Mouse (Mus musculus) forebrain, embryonic 12.5 days (tissue): ENCODE data around the gene Atxn7l1. TPM values are rescaled to one million over a fixed set of nuclear protein-coding genes. Genes with fewer than 3 reads are reported as not detected.

ENCODE experiments used
- ATAC-seq: fragments of 200-750 bp; cut with Nextera tagmentation; 2 replicates; pipeline ENCODE4 v1.8.0; 2017; ENCODE audit warnings: moderate TSS enrichment; ENCODE audit not compliant: low FRiP score
- H3K27ac ChIP-seq: fragments of 300-500 bp; sonication (generic); 2 replicates; pipeline ENCODE4 v1.5.1; 2016; ENCODE audit warnings: mild to moderate bottlenecking
- H3K27me3 ChIP-seq: fragments of 300-500 bp; sonication (generic); 2 replicates; pipeline ENCODE4 v1.6.1; 2016; ENCODE audit warnings: mild to moderate bottlenecking
- H3K36me3 ChIP-seq: fragments of 300-500 bp; sonication (generic); replicated peaks from 2 replicates; pipeline ENCODE4 v1.6.1; 2016; ENCODE audit warnings: mild to moderate bottlenecking
- H3K4me1 ChIP-seq: fragments of 300-500 bp; sonication (generic); 2 replicates; pipeline ENCODE4 v1.6.1; 2016
- H3K4me2 ChIP-seq: fragments of 300-500 bp; sonication (generic); 2 replicates; pipeline ENCODE4 v1.6.1; 2016; ENCODE audit warnings: mild to moderate bottlenecking, moderate library complexity
- H3K4me3 ChIP-seq: fragments of 300-500 bp; sonication (generic); replicated peaks from 2 replicates; pipeline ENCODE4 v1.5.1; 2016; ENCODE audit warnings: mild to moderate bottlenecking
- H3K9ac ChIP-seq: fragments of 300-500 bp; sonication (generic); 2 replicates; pipeline ENCODE4 v1.6.1; 2016; ENCODE audit warnings: mild to moderate bottlenecking
- H3K9me3 ChIP-seq: fragments of 300-500 bp; sonication (generic); 2 replicates; pipeline ENCODE4 v1.6.1; 2016
- WGBS: fragments of 180-500 bp; shearing (Covaris S2); methylation state at CpG from one replicate; pipeline ENCODE4 v1.1.7; 2016; 5-methylcytosine and 5-hydroxymethylcytosine counted together
- polyA plus RNA-seq: library from polyadenylated mRNA; unstranded; fragments of >200 nt; fragmentation: Nextera tagmentation; extraction: Ambion mirVana; gene quantifications from 2 replicates; pipeline ENCODE4 v1.2.1, GENCODE M21; 2016

Gene Atxn7l1
- polyA plus RNA-seq, 1 experiment from 2014 or later: 12.8 TPM

- Histone ChIP-seq H3K4me1 (peaks cover 30% of the 10 kb centered on the region), H3K9me3 (no peaks in the 10 kb centered on the region), H3K27ac (no peak overlapping the region), H3K9ac (no peak overlapping the region), H3K4me2 (no peak overlapping the region), H3K4me3 (no peak overlapping the region), H3K36me3 (no peaks in the 10 kb centered on the region), H3K27me3 (peaks cover 9% of the 10 kb centered on the region; the same call in 1 of the 2 replicates)
- ATAC-seq: no peak
- 78% methylated on average over 7 of the region's 7 CpGs for WGBS
Measured at GRCm38 (mm10) chr12:33174171-33174570, 26.7 kb downstream of the Atxn7l1 start.

GRCm38 (mm10) chr12:33174675-33175357 is 27.3 kb downstream of the Atxn7l1 start:
- no peak overlapping the region for H3K4me3 ChIP-seq
- WGBS: 72% methylated on average over 10 of the region's 10 CpGs
- ATAC-seq: no peak
- H3K9me3 ChIP-seq: no peaks in the 10 kb centered on the region
- peaks cover 30% of the 10 kb centered on the region for H3K4me1 ChIP-seq
- peaks cover 9% of the 10 kb centered on the region; the same call in 1 of the 2 replicates for H3K27me3 ChIP-seq
- H3K9ac ChIP-seq: no peak overlapping the region
- no peaks in the 10 kb centered on the region for H3K36me3 ChIP-seq
- no peak overlapping the region for H3K27ac ChIP-seq
- no peak overlapping the region for H3K4me2 ChIP-seq

DNA sequence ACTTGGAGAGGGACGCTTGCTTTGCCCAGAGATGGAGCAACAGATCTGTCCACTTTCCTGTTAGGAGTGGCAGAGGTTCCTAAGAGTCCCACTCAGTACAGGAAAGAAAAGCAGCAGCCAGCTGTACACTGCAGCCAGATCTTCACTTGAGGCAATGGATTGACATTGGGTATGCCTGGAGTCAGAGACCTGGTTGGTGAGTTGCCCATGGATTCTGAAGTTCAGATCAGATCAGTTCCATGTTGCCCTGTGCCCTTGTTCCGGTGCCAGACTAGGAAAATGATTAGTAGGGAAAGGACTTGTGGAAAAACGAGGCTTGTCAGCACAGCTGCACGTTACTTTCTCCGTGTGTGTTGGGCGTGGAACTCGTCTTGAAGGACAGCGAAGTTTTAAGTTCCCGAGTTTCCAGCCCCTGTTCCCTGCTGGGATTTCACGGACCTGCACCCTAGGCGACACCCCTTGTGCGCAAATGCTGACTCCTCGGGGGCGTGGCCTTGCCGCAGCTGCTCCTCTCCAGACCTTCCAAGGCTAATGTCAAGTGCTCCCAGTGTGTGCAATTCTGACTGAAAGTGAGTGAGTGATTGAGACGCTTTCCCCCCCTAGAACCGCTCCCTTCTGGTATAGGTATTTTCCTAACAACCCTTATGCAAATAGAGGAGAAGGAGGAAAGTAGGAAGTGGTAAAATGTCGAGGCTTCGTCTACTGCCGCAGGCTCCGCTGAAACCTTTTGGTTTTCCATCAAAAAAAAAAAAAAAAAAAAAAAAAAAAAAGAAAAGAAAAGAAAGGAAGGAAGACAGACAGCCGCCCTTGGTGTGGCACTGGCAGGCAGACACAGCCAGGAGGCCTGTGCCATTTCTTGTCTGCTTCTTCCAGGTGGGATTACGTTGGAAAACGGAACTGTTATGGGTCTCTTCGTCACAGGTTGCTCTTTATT is 28.4 kb downstream of the Atxn7l1 start:
- Histone ChIP-seq H3K4me2 (peak overlapping the region; percentile 48), H3K36me3 (no peaks in the 10 kb centered on the region), H3K4me3 (peak overlapping the region; percentile 9), H3K27me3 (0 out of 2 replicates have a peak, but pooled peaks cover 9% of the 10 kb centered on the region), H3K4me1 (peaks cover 28% of the 10 kb centered on the region), H3K27ac (no peak overlapping the region), H3K9me3 (no peaks in the 10 kb centered on the region), H3K9ac (no peak overlapping the region)
- peak; percentile 68 for ATAC-seq
- WGBS: 8% methylated on average over 25 of the region's 25 CpGs

DNA sequence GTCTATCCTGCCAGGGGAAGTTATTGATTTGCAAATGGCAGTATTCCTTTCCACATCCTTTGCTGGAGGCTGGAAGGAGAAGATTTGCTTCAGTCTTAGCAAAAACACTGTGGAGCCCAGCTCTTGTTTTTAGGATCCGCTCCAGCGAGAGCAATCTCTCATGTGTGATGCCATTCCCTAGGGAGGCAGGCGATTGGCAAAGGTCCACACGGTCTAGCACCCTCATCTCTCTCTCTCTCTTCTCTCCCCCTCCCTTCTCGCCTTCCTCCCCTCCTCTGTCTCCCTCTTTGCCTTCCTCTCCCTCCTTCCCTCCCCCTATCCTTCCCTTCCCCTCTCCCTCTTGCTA is 29.0 kb downstream of the Atxn7l1 start:
- Histone ChIP-seq H3K4me3 (no peak overlapping the region), H3K27ac (no peak overlapping the region), H3K27me3 (0 out of 2 replicates have a peak, but pooled peaks cover 9% of the 10 kb centered on the region), H3K9ac (no peak overlapping the region), H3K4me1 (peaks cover 28% of the 10 kb centered on the region), H3K36me3 (no peaks in the 10 kb centered on the region), H3K9me3 (no peaks in the 10 kb centered on the region), H3K4me2 (peak overlapping the region; percentile 48)
- no peak for ATAC-seq
- 17% methylated on average over 5 of the region's 5 CpGs for WGBS

DNA sequence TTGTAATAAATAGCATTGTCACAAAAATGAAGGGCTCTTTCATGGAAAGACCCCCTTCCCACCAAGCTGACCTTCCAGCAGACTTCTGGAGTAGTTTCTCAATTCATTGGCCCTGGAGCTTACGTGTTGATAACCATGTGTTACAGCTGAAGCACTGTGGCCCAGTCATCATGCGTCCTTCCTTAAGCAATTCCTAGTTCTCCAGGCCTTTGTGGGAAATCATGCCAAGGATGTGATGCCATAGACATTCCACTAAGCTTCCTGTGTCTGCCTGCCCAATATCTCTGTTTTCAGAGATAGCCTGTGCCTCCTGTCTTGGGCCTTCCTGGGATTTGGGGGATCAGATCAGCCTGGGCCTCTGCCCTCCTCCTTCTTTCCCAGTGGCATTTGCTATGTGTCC is 32.9 kb downstream of the Atxn7l1 start:
- H3K27me3 ChIP-seq: 0 out of 2 replicates have a peak, but pooled peaks cover 8% of the 10 kb centered on the region
- H3K4me2 ChIP-seq: no peak overlapping the region
- H3K9ac ChIP-seq: no peak overlapping the region
- ATAC-seq: no peak
- no peaks in the 10 kb centered on the region for H3K9me3 ChIP-seq
- H3K27ac ChIP-seq: no peak overlapping the region
- no peak overlapping the region for H3K4me3 ChIP-seq
- WGBS: 91% methylated on average over 2 of the region's 2 CpGs
- H3K4me1 ChIP-seq: peaks cover 24% of the 10 kb centered on the region
- no peaks in the 10 kb centered on the region for H3K36me3 ChIP-seq

DNA sequence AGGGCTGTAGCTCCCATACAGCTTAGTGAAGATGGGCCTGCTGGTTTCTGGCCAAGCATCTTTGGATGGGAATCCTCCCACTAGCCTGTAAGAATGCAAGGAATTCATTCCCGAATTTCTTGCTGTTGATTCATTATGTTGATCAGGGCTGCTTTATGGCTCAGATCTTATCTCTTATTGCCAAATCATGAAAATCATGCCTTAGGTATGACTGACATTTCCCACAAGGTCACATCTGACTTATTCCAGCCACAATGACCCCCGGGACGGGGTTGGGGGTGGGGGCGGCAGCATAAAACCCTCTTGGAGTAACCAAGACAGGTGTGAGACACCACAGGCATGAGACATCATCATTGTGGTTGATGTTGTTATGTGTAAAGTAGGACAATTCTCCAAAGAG is 34.4 kb downstream of the Atxn7l1 start:
- ATAC-seq: no peak
- no peaks in the 10 kb centered on the region for H3K9me3 ChIP-seq
- H3K36me3 ChIP-seq: no peaks in the 10 kb centered on the region
- peaks cover 10% of the 10 kb centered on the region for H3K4me1 ChIP-seq
- 0 out of 2 replicates have a peak, but pooled peaks cover under 1% of the 10 kb centered on the region for H3K27me3 ChIP-seq
- no peak overlapping the region for H3K4me2 ChIP-seq
- no peak overlapping the region for H3K4me3 ChIP-seq
- H3K9ac ChIP-seq: no peak overlapping the region
- no peak overlapping the region for H3K27ac ChIP-seq
- 92% methylated on average over 4 of the region's 4 CpGs for WGBS

GRCm38 (mm10) chr12:33182428-33183137 is 35.1 kb downstream of the Atxn7l1 start:
- Histone ChIP-seq H3K9me3 (no peaks in the 10 kb centered on the region), H3K4me2 (no peak overlapping the region), H3K36me3 (no peaks in the 10 kb centered on the region), H3K27me3 (no peaks in the 10 kb centered on the region), H3K4me3 (no peak overlapping the region), H3K4me1 (0 out of 2 replicates have a peak, but pooled peaks cover 9% of the 10 kb centered on the region), H3K9ac (no peak overlapping the region), H3K27ac (no peak overlapping the region)
- peak; percentile 23; the same call in 1 of the 2 replicates for ATAC-seq
- WGBS: 59% methylated on average over 11 of the region's 11 CpGs

DNA sequence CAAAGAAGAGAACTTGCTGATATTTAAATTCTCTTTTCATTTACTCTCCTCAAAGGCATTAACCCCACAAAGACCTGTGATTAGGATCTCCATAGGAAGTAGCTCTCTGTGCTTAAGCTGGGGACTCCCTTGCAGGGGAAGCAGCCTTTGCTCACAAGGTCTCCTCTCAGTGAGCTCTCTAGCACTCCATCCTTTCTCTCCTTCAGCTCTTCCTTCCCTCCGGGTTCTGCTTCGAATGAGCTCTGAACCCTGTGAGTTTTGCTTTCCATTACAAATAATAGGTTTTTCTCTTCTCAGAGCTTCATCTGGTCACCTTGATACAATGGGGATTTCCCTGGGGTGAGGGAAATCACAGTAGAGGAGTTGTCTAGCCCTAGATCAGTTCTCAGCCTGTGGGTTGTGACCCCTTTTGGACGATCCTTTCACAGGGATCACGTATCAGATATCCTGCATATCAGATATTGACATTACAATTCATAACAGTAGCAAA is 35.7 kb downstream of the Atxn7l1 start:
- Histone ChIP-seq H3K27me3 (no peaks in the 10 kb centered on the region), H3K4me1 (0 out of 2 replicates have a peak, but pooled peaks cover 9% of the 10 kb centered on the region), H3K27ac (no peak overlapping the region), H3K4me2 (no peak overlapping the region), H3K36me3 (no peaks in the 10 kb centered on the region), H3K9me3 (no peaks in the 10 kb centered on the region), H3K9ac (no peak overlapping the region), H3K4me3 (no peak overlapping the region)
- ATAC-seq: no peak; the same call in 1 of the 2 replicates
- whole genome bisulfite sequencing: 54% methylated on average over 4 of the region's 4 CpGs

- H3K9ac ChIP-seq: no peak overlapping the region
- no peak overlapping the region for H3K4me2 ChIP-seq
- no peak for ATAC-seq
- no peaks in the 10 kb centered on the region for H3K36me3 ChIP-seq
- no peak overlapping the region for H3K27ac ChIP-seq
- H3K4me3 ChIP-seq: no peak overlapping the region
- H3K9me3 ChIP-seq: no peaks in the 10 kb centered on the region
- no peaks in the 10 kb centered on the region for H3K27me3 ChIP-seq
- H3K4me1 ChIP-seq: 0 out of 2 replicates have a peak, but pooled peaks cover 9% of the 10 kb centered on the region
- 96% methylated on average over 3 of the region's 3 CpGs for WGBS
Measured at GRCm38 (mm10) chr12:33184137-33184536, 36.6 kb downstream of the Atxn7l1 start.

DNA sequence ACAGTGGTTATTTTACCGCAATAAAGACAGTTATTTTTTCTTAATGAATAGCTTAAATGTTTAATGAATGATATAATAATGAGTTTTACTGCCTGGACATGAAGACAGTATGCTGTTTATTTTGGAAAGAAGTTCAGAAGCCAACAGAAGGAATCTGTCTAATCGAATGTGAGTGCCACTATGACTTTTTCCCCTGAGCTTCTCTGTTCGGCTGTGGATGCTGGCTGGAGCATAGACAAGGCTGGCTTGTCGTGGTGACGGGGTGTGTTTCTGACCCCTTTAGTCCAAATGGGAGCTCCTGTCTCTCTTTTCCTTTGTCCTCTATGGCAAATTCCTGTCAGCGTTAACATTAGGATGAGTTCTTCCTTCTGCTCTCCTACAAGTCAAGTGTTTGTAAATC is 37.6 kb downstream of the Atxn7l1 start:
- Histone ChIP-seq H3K4me3 (no peak overlapping the region), H3K4me1 (0 out of 2 replicates have a peak, but pooled peaks cover 9% of the 10 kb centered on the region), H3K36me3 (no peaks in the 10 kb centered on the region), H3K4me2 (no peak overlapping the region), H3K27ac (no peak overlapping the region), H3K27me3 (no peaks in the 10 kb centered on the region), H3K9ac (no peak overlapping the region), H3K9me3 (no peaks in the 10 kb centered on the region)
- WGBS: 83% methylated on average over 6 of the region's 6 CpGs
- no peak for ATAC-seq

DNA sequence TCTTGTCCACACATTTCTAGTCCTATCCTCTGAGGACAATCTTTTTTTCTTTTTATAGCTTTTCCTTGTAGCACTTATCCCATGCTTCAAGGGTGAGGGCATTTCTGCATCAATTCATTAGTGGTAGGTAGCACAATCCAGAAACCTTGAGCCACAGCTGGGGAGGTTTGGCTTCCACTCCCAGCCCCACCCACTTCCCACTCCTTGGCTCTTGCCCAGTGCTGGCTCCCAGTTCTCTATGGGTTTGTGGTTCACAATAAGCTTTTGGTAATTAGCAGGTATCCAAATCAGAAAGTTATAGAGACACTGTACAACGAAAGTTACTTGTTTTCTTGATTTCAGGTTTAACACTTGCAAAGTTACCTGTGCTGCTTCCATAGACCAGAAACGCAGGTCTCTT is 38.8 kb downstream of the Atxn7l1 start:
- H3K9ac ChIP-seq: no peak overlapping the region
- ATAC-seq: no peak
- 91% methylated on average over 2 of the region's 2 CpGs for WGBS

GRCm38 (mm10) chr12:33190133-33190532 is 42.6 kb downstream of the Atxn7l1 start:
- H3K4me2 ChIP-seq: no peak overlapping the region
- ATAC-seq: no peak
- H3K27me3 ChIP-seq: no peaks in the 10 kb centered on the region
- H3K9ac ChIP-seq: no peak overlapping the region
- H3K9me3 ChIP-seq: no peaks in the 10 kb centered on the region
- H3K4me1 ChIP-seq: peaks cover 24% of the 10 kb centered on the region
- H3K27ac ChIP-seq: no peak overlapping the region
- no peak overlapping the region for H3K4me3 ChIP-seq
- 95% methylated on average over 7 of the region's 7 CpGs for WGBS
- no peaks in the 10 kb centered on the region for H3K36me3 ChIP-seq

More for the DNA sequence above, 38.8 kb downstream of the Atxn7l1 start:
- Histone ChIP-seq H3K4me3 (no peak overlapping the region), H3K27ac (no peak overlapping the region), H3K9me3 (no peaks in the 10 kb centered on the region), H3K4me1 (0 out of 2 replicates have a peak, but pooled peaks cover 9% of the 10 kb centered on the region), H3K27me3 (no peaks in the 10 kb centered on the region), H3K36me3 (no peaks in the 10 kb centered on the region), H3K4me2 (no peak overlapping the region)
